Mouse (Mus musculus) mature B cell (primary cell): Measurements from ENCODE around the gene P2rx3.

Experiments used
- in situ Hi-C: fragments of 300-500 bp; cut with MboI; formaldehyde crosslinking; loops from 2 replicates; pipeline ENCODE4 v1.14.3; 2019

Gene P2rx3

GRCm38 (mm10) chr2:85046222-85046621 lies 9.0 kb upstream of the P2rx3 start:
- in situ Hi-C loops, result loop anchor here (25.0 kb wide), 1 partner anchor 559 kb away; the partner anchor contains the start of gene Tfpi

- in situ Hi-C loops, result loop anchor here (25.0 kb wide), 1 partner anchor 556 kb away; the partner anchor contains the start of gene Tfpi
Observed at GRCm38 (mm10) chr2:85043623-85044022, 6.4 kb upstream of the P2rx3 start.

GRCm38 (mm10) chr2:85038336-85038735 lies 1.1 kb upstream of the P2rx3 start:
- in situ Hi-C loops, result loop anchor here (25.0 kb wide), 1 partner anchor 551 kb away; the partner anchor contains the start of gene Tfpi

DNA sequence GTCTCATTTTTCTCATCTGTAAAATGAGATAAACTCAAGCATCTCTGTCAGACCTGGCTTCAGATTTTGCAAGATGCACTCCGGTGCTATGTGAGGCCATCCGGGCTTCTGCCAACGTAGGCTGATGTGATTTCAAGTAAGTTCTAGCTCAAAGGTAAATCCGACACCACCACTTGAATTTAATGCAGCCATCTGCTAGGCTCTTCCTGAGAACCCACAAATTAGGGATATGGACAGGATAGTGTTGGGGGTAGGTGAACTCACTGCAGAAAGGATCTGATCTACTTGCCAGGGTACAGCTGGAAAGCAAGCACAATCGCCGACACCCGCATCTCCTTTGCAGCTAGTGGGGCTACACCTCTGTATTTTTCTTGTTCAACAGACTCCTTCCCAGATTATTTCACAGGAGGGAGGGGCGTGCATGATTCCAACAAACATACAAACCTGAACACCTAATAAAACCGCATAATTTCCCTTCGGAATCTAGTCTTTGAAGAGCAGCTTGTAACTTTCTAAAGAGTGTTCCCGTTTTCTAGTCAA lies 685 bp downstream of the P2rx3 start:
- in situ Hi-C loops, result loop anchor here (25.0 kb wide), 1 partner anchor 549 kb away; the partner anchor contains the start of gene Tfpi

GRCm38 (mm10) chr2:85034169-85034568 lies 3.1 kb downstream of the P2rx3 start:
- in situ Hi-C loops, result loop anchor here (25.0 kb wide), 1 partner anchor 547 kb away; the partner anchor contains the start of gene Tfpi

DNA sequence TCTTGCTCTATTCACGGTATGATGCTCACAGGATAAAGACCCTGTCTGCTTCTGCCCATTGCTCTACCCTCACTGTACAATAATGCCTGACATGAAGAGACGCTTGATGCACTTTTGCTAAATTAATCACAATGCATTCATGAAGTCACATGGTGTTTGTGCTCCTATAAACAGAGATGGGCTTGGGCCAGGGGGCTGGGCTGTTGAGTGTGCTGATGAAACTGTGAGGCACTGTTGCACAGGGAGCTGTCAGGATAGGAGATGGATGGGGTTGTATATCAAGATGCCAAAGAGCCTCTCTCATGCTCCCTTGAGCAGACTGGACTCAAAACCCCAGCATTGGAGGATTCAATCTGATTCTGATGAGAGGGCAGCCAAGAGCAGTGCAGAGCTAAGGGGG lies 4.1 kb downstream of the P2rx3 start:
- in situ Hi-C loops, result loop anchor here (25.0 kb wide), 1 partner anchor 546 kb away; the partner anchor contains the start of gene Tfpi

DNA sequence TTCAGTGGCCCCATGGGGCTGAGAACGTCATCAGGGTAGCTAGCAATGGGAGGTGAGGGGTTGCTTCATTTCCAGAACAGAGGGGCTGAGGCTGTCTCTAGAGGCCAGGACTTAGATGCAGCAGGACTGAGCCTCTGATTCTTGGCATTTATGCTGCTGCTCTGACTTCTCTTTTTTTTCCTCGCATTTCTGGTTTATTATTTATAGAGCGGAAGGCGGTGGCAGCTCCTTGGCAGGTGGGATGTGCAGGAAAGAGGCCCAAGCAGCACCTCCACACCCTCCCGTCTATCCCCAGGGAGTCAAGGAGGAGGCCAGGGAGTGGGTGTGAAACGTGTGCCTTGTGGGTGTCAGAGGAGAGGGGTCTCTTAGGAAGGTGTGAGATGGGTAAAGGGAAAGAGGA lies 6.3 kb downstream of the P2rx3 start:
- in situ Hi-C loops, result loop anchor here (25.0 kb wide), 1 partner anchor 544 kb away; the partner anchor contains the start of gene Tfpi

DNA sequence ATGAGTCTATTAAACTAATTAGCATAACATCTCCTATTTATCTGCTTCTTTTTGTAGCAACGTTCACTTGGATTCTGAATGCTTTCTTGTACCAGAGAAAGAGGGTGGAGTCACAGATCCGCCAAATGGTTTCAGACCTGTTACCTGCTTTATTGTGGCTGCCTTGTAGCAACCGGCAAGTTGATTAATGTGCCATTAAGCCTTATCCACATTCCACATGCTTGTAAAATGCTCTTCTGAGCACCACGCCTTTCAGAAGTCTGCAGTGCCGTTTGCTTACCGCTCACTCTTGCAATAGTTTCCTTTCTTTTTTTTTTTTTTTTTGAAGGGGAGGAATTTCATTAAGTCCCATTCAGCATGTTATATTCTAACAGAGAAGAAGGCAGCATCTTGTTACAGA lies 7.4 kb downstream of the P2rx3 start:
- in situ Hi-C loops, result loop anchor here (25.0 kb wide), 1 partner anchor 543 kb away; the partner anchor contains the start of gene Tfpi

DNA sequence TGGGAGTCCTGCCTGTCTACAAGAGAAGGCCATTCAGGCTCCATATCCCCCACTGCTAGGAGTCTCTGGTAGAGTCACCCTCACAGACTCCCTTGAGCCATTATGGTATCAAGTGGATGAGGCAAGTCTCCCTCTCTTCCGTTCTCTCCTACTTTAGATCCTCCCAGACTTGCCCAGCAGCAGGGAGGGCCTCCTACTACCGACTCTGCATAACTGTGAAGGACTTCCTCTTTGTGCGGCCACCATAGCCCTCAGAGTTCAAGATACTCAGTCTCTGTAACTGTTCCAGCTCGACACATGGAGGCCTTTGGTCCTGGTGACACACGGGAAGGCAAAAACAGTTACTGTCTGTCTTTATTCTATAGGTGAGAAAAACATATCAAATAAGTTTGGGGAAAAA lies 10.0 kb downstream of the P2rx3 start:
- in situ Hi-C loops, result loop anchor here (25.0 kb wide), 1 partner anchor 540 kb away; the partner anchor contains the start of gene Tfpi

GRCm38 (mm10) chr2:85026178-85026577 lies 11.1 kb downstream of the P2rx3 start:
- in situ Hi-C loops, result loop anchor here (25.0 kb wide), 1 partner anchor 539 kb away; the partner anchor contains the start of gene Tfpi

- in situ Hi-C loops, result no loop called here
Observed at GRCm38 (mm10) chr2:85022043-85022442, 15.2 kb downstream of the P2rx3 start.

GRCm38 (mm10) chr2:85014588-85014982 lies 22.7 kb downstream of the P2rx3 start:
- in situ Hi-C loops, result no loop called here

DNA sequence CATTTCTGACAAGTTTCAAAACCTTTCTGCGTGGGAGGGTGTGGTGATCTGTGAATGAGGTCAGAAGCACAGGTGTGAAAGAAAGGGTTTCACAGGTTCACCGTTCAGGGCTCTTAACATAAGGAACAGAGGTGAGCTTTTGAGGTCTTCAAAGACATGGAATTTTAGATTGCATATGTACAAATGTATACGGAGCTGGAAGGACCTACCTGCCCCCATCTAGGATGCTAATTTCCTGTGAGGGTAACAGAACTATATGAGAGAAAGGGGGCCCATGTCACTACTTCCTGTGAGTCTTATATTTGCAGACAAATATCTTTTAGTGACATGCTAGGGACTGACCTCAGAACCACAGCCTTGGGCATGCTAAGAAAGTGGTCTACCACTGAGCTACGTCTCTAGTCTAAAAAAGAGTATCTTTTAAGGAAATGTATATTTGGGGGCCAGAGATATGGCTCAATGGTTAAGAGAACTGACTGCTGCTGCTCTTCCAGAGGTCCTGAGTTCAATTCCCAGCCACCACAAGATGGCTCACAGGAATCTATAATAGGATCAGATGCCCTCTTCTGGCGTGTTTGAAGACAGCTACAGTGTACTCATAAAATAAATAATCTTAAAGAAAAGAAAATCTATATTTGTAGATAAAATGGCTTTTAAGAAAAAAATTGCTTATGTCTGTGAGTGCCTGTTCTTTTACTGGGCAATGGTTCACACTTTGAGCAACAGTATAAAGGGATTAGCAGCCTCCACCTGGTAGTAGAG lies 23.3 kb downstream of the P2rx3 start:
- in situ Hi-C loops, result no loop called here

DNA sequence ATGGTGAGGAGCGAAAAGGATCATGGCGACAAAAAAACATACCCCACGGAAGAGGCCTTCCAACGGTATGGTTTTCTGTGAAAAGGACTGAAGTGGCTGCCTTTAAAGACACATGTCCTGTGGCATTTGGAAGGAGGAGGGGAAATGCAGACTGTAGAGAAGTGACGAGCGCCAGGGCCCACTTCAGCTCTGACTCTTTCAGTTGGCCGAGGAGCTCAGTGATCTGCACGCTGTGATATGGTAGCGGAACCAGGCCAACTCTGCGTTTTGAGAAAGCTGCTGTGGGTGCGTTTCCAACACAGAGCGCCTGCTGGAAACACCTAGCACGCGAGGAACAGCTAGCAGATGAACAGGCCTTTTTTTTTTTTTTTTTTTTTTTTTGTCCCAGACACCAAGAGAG lies 24.6 kb downstream of the P2rx3 start:
- in situ Hi-C loops, result no loop called here

- in situ Hi-C loops, result no loop called here
Observed at GRCm38 (mm10) chr2:85011906-85012604, 25.2 kb downstream of the P2rx3 start.

- in situ Hi-C loops, result loop anchor here (5.0 kb wide), 1 partner anchor 52 kb away; no protein-coding TSS in a partner anchor
Observed at GRCm38 (mm10) chr2:85009212-85009611, 28.1 kb downstream of the P2rx3 start.

- in situ Hi-C loops, result loop anchor here (5.0 kb wide), 1 partner anchor 50 kb away; no protein-coding TSS in a partner anchor
Observed at GRCm38 (mm10) chr2:85007729-85008128, 29.5 kb downstream of the P2rx3 start.

DNA sequence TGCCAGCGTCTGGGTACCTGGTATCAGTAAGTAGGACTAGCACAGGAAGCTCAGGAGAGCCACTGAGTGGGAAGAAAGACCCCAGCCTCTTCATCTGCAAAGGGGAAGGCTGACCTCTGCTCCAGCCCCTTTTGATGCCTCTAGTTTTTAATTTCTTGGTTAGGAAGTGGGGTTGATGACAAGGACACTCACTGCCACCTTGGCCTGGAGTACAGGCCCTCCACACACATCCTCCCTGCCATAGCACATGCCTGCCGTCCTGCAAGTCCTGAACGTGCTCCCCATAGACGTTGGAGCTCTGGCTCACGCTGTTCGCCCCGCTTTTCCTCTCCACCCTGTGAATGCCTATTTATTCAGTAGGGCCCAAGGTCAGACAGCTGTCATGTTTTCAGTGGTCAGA lies 30.7 kb downstream of the P2rx3 start:
- in situ Hi-C loops, result loop anchor here (5.0 kb wide), 1 partner anchor 49 kb away; no protein-coding TSS in a partner anchor

GRCm38 (mm10) chr2:85004341-85004740 lies 32.9 kb downstream of the P2rx3 start:
- in situ Hi-C loops, result no loop called here

- in situ Hi-C loops, result no loop called here
Observed at GRCm38 (mm10) chr2:85002575-85002974, 34.7 kb downstream of the P2rx3 start.

GRCm38 (mm10) chr2:85001497-85001896 lies 35.8 kb downstream of the P2rx3 start:
- in situ Hi-C loops, result no loop called here
